Mouse (Mus musculus) central nervous system, embryonic 18 days (tissue): ENCODE measurements around the gene Gm3248. TPM values are rescaled to one million over a fixed set of nuclear protein-coding genes. Genes with fewer than 3 reads are reported as not detected.

Experiments used
- polyA plus RNA-seq: library from polyadenylated mRNA; depleted of rRNA; stranded (reverse); fragments of >200 nt; gene quantifications from 2 replicates; pipeline ENCODE4 v1.2.3, GENCODE M21; 2012; rRNA removed

The Gm3248 gene
- polyA plus RNA-seq: 3.5 and 4.1 TPM in 2 replicates

GRCm38 (mm10) chr14:5961635-5962034, at the start of gene Gm3248:
Gene Gm3248 (minus strand): TSS chr14:5961745.

GRCm38 (mm10) chr14:5979037-5979436, 17.5 kb upstream of the Gm3248 start, which contains the start of gene Gm3453:
Gene Gm3453 (minus strand): TSS chr14:5979137.

Other genes with a start within 250 kb of the Gm3248 start
- 2.7 and 3.2 TPM in 2 replicates for gene Gm3373, start 220.2 kb downstream of the Gm3248 start, polyA plus RNA-seq
- gene Gm3383, start 153.8 kb downstream of the Gm3248 start, polyA plus RNA-seq: 10.3 and 15.1 TPM in 2 replicates
- gene Gm3424, start 131.4 kb downstream of the Gm3248 start, polyA plus RNA-seq: not detected in 2 replicates
- gene Gm8237, start 81.4 kb downstream of the Gm3248 start, polyA plus RNA-seq: 0.96 and 1.0 TPM in 2 replicates
- not detected in 2 replicates for gene Gm3453, start 17.4 kb upstream of the Gm3248 start, polyA plus RNA-seq
- not detected in 2 replicates for gene Gm6337, start 96.5 kb upstream of the Gm3248 start, polyA plus RNA-seq
- 6.6 and 7.4 TPM in 2 replicates for gene Gm8206, start 132.2 kb upstream of the Gm3248 start, polyA plus RNA-seq
- 11.3 and 11.7 TPM in 2 replicates for gene Gm3468, start 146.9 kb upstream of the Gm3248 start, polyA plus RNA-seq
- gene Gm3476, start 164.1 kb upstream of the Gm3248 start, polyA plus RNA-seq: not detected in 2 replicates